Mouse (Mus musculus): ENCODE measurements around the gene Oit3. TPM values are rescaled to one million over a fixed set of nuclear protein-coding genes. Genes with fewer than 3 reads are reported as not detected.
"Not testable (repeated sequence)": the region's sequence is repeated elsewhere in the genome, so short reads cannot be mapped to it uniquely, and the experiment has no call there.

Oit3 gene
- polyA plus RNA-seq, 1 experiment, result 0.40 TPM

DNA sequence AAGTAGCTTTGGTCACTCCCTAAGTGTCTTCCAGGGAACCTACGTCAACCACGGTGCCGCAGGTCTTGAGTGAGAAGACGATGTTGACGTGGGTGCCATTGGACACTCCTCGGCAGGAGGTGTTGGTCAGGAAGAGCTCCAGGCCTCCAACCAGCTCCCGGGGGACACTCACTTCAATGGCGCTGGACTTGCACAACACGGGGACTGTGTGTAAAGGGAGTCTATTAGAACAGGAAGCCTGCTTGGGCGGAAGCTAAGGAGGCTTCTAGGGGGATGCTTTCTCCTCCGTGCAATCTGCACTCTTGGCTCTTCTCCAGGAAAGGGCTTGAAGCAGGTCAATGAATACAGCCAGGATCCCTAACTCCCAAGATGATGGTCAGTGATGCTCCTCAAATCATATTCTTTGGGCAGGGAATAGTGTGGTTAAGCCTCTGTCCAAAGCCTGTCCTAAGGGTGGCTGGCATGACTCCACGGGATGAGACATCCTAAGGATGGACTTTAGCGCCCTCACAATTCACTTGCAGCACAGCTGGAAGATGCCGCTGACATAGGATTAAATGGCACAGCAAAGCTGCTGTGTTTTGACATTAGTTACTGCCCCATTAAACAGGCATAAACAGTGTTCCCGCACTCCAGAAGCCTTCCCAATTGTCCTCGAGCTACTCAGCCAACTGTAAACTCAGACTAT lies 12.0 kb downstream of the Oit3 start:
- DNase-seq (ENCODE audit: low spot score), result no peak

DNA sequence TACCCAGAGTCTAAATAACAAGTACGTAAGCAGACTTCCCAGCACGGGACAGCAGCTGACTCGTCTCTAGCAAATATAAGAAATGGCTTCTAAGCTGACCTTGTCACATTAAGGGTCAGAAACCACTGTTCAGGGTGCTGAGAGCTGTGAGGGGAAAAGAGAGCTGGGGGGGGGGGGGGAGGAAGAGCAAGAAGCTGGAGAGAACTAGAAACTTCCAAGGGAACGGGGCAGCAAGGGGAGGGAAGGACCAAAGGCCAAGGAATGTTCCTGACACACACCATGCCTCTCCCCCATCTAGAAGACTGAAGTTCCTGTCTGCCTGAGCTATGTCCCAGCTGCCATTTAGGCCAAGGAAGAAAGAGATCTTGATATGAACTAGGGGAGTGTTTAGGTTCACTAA lies 15.2 kb downstream of the Oit3 start:
- DNase-seq (ENCODE audit: low spot score), result no peak

DNA sequence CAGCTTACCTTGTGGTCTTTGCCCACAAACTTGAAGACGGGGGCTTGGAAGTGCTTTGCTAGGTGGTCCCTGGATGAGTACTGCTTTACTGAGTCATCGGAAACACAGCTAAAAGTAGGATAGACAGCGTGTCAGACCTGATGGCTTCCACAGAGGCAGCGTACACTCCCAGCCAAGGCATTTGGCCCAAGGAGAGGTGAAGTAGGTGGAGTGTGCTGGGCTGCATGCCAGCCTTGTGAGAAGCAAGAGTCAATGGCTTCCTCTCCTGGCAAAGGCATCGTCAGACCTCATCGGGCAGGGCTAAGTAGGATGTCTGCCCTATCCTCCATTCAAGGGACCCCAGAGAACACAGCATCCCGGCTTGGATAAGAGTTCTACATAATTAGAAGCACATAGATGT lies 16.2 kb downstream of the Oit3 start:
- no peak for DNase-seq (ENCODE audit: low spot score)

DNA sequence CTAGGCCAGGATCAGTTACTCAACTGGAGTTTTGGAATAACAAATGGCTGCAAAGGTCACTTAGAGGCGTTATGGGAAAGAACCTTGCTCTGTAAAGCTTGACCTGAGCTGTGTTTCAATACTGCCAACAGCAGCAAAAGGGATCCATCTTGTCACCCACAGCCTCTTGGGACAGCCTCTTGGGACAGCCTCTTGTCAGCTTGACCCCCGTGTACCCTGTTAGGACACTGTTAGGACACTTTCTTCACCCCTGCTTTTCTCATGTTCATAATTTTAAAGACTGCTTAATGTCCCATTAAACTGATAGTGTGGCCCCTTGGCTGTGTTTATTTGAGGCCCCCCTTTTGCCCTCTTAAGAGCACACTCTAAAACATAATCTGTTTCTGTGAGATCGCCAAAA lies 17.1 kb downstream of the Oit3 start:
- DNase-seq (ENCODE audit: low spot score), result no peak

DNA sequence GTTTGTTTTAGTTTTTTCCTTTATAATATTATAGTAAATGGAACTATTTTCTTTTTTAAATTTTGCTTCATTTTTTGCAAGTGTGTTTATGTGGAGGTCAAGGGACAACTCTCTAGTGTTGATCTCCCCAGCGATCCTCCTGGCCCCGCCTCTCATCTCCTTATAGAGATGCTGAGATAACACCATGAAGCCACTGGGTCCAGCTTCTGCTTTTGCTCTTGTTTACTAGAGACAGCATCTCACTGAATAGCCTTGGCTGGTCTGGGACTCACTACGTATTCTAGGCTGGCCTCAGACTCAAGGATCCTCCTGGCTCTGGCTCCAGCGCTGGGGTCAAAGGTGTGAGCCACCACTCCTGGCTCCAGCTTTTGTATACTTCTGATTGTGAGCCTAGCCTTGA lies 22.1 kb downstream of the Oit3 start:
- no peak for DNase-seq (ENCODE audit: low spot score)

DNA sequence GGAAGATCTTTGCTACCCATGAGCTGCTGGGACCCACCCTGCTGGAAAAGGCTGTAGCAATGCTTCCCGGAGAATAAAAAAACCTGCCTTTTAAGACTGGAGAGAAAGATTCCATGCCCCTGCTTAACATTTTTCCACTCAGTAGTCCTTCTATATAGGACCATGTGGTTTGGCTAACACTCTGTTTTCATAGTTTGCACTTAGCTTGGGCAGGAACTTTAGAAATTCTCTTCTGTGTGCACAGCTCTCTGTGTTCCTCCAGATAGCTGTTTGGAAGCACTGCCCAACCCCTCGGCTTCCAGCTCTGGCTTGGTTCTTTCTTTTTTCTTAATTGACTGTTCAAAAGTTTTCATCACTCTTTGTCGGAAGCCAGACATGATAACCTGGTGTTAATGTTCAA lies 25.0 kb downstream of the Oit3 start:
- DNase-seq (ENCODE audit: low spot score), result no peak

DNA sequence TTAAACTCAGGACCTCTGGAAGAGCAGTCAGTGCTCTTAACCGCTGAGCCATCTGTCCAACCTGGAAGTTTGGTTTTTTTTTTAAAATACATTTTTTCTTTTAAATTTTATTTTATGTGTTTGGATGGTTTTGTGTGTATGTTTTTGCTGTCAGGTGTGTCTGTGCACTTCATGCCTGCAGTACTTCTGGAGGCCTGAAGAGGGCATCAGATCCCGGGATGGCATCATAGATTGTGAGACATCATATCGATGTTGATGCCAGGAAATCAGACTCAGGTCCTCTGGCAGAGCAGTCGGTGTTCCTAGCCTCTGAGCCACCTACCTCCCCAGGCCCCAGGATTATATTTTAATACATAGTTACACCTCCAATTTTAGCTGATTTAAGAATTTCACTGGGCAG lies 27.9 kb downstream of the Oit3 start:
- DNase-seq (ENCODE audit: low spot score), result no peak

DNA sequence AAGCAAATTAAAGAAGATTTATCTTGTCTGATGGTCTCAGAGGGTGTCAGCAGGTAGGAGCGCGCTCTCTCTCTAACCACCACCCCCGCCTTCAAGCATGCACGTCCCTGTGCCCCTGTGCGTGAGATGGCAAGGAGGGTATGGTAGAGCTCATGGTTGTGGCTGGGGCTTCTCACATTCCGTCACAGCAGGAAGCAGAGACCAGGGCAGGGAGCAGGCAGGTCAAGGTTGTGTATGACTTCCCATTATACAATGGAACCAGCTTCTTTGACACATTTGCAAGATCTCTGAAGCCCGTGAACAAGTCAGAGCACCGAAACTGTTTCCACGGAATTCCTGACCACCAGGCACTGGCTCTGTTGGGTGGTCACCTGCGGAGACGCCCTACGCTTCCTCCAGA lies 31.3 kb downstream of the Oit3 start:
- DNase-seq (ENCODE audit: low spot score), result no peak

DNA sequence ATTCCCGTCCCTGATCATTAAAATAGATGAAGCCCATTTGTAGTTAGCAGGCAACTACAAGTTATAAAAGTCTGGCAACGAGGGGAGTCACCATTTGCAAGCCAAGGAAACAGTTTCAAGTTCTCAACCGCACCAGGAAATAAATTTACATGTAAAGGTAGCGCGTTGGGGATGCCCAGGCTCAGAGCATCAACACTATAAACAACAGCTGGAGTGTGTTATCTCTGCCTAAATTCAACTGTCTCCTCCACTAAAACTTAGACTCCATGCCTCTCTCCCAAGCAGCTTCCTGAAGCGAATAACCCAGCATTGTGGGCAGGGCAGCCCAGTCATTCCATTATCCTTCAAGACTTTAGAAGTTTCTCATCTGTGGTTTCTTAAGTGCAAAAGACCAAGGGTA lies 33.1 kb downstream of the Oit3 start:
- DNase-seq (ENCODE audit: low spot score), result no peak

DNA sequence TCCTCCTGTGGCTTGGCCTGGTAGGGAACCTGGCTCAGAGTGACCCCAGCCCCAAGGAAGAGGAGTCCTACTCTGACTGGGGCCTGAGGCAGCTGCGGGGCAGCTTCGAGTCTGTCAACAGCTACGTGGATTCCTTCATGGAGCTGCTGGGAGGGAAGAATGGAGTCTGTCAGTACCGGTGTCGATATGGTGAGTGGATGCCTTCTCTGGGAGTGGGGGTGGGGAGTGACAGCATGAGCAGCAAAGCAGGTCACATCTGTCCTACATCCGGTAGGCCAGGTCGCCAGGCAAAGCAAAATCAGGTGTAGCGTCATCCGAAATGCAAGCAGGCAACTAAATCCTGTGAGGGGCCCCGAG lies 37.8 kb downstream of the Oit3 start:
- DNase-seq (ENCODE audit: low spot score), result no peak

DNA sequence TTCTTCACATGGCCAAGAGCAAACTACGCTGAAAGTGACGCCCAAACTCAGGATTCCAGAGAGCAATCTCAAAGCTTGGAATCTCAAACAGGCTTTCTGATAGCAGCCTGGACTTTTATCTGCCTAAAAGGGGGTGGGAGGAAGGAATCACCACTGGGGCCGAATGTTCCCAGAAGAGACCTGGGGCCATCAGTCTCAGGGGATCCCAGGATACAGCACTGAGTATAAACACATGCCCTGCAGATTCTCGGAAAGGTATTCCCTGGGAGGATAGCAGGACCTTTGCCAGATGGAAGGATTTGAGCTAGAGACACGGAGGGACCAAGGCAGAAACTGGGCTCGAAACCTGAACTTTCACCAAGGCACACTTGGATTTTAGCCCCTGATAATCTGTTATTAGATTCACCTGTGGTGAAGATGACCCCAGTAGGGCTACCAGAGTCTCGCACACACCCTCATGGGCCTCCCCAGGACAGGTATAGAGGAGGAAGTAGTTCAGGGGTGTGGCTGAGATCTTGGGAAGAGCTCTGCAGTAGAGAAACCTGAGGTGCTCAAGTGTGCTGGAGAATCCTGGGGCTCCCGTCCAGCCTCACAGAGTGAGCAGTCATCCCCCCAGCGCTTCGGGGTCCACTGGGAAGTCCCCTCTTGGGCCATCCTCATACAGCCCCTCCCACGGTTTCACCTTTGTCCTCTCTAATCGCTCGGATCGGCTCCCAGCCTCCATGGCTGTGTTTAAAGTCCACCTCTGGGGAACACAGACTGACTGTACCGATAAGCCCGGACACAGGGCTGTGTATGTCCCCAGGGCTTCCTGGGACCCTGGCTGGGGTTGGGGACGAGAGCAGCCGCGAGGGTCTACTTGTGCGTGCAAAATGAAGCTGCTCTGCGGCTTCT lies 38.4 kb downstream of the Oit3 start, which contains the start of gene Pla2g12b:
Gene Pla2g12b (plus strand): TSS at position 762 of the 894 bp plus-strand sequence.
- DNase-seq (ENCODE audit: low spot score), result no peak

DNA sequence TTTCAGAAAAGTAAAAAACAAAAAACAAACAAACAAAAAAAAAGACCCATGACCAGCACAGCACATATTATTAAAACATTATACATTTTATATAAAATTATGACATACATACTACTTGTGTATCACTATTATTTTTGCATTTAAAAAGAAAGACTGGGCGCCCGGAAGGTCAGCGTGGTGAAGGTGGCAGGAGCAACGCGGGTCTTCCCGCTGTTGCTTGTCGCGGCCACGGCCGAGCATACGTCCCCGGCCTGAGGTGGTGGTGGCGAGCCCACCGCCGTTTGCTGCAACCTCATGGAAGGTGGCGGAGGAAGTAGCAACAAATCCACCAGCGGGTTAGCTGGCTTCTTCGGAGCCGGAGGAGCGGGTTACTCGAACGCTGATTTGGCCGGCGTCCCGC lies 46.1 kb downstream of the Oit3 start, which contains the start of gene Gm10273:
Gene Gm10273 (plus strand): TSS at position 172 of the 400 bp plus-strand sequence.
- not testable (repeated sequence) for DNase-seq (ENCODE audit: low spot score)

DNA sequence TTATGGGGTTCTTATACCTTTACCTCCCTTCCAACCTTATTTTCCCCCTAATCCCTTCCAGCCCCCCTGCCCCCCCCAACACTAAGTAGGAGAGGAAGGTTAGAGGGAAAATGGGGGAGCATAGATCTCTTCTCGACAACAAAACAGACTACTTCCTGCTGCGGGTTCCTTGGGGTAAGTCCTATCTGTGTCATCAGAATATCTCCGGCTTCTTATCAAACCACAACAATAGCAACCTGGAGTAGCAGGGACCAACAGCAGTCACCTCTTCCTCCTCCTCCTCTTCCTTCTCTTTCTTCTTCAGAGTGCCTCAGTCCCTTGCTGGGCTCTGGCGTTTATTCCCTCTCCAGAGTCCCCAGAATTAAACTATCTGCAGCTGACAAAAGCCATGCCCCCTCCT lies 49.7 kb downstream of the Oit3 start:
- no peak for DNase-seq (ENCODE audit: low spot score)

DNA sequence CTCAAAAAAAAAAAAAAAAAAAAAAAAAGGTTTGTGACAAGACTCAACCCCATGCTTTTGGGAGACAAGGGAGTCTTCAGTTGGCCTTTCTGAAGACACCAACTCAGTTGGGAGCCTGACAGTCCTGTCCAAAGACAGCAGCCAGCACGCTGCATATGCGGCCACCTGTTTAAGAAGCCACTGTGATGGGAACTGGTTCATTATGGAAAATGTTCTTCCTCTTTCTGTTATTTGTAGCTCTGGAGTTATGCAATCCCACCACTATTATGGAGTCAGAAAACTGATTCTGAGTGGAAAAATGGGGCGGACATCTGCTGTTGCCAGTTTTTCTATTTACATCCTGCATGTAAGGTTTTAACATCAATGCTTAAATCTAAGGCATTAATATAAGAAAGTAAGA lies 51.9 kb downstream of the Oit3 start:
- no peak for DNase-seq (ENCODE audit: low spot score)

DNA sequence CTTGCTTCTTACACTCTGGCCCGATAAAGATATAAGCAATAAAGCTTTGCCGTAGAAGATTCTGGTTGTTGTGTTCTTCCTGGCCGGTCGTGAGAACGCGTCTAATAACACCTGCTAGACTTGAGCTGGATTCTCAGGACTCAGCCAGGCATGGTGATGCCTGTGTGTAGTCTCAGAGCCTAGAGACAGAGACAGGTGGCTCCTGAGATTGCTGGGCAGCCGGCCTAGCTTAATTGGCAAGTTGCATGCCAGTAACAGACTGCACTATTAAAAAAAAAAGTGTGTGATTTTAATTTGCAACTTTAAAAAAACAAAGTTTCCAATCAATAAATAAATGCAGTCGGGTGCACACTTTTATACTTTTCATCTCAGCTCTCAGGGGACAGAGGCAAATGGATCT lies 54.6 kb downstream of the Oit3 start:
- DNase-seq (ENCODE audit: low spot score), result no peak

DNA sequence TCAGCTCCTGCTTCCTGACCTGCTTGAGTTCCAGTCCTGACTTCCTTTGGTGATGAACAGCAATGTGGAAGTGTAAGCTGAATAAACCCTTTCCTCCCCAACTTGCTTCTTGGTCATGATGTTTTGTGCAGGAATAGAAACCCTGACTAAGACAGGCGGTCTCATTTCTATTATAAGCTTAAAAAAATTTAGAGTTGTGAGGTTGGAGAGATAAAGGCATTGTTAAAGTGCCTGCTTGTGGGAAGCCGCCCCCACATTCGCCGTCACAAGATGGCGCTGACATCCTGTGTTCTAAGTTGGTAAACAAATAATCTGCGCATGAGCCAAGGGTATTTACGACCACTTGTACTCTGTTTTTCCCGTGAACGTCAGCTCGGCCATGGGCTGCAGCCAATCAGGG lies 60.0 kb downstream of the Oit3 start:
- not testable (repeated sequence) for DNase-seq (ENCODE audit: low spot score)

DNA sequence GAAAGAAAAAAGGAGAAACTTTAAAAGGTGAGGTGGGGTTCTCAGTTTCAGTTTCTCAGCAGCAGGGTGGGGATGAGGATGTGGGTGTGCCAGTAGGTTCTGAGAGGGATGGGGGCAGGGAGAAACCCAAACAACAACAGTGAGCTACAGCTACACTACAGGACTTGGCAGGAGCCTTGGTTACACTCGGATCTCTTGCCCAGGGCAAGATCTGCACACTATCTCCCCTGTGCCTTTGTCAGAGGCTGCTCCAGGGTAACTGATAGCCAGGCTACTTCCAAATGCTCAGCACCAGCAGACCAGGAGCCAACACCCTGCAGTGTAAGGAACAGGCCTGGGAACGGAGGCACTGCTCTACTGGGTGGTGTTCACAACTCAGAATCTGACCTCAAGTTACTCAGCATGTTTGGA lies 61.2 kb downstream of the Oit3 start:
- no peak for DNase-seq (ENCODE audit: low spot score)

DNA sequence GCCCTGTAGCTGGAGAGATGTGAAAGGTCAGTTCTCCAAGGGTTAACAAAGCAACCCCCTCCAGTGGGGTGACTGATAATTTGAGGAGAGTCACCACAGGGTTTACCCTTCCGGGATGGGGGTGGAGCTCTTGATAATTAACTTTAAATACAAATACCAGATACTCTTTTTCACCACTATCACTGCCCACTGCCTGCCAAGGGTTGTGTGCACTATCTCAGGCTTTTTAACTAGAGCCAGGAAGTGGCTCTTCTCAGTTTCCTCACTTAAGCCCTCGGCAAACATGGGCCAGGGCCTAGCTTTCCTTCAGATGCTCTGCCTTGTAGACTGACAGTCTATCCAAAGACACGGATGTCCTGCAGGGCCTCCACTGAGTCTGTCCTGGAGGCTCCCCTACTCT lies 61.7 kb downstream of the Oit3 start:
- no peak for DNase-seq (ENCODE audit: low spot score)

DNA sequence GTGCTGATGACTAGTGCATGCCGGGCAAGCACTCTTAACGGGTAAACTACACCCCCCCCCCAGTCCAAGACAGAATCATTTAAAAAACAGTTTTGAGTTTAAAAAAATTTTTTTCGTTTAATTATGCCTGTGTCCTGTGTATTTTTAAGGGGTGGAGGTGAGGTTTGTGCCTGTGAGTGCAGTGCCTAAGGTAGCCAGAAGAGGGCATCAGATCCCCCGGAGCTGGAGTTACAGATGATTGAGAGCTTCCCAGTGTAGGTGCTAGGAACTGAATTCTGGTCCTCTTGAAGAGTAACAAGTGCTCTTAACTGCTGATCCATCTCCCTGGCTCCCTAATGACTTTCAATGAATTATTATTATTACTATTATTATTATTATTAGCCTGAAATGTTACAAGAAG lies 62.9 kb downstream of the Oit3 start:
- no peak for DNase-seq (ENCODE audit: low spot score)

DNA sequence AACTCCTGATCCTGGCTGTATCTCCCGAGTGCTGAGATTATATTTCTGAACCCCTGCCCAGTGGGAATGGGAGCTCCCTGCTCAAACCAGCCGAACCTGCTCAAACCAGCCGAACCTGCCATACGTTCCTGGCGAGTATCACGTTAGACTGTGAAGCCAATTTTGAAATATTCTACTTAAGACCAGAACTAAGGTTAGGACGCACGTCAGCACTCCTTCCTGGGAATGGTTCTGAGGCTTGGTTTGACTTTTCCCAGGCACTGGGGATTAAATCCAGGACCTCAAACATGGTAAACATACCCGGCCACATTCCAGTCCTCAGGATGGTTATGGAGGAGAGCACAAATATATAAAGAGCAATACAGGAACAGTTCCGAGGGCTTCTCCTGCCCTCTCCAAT lies 63.7 kb downstream of the Oit3 start:
- DNase-seq (ENCODE audit: low spot score), result no peak

Measured in urinary bladder, adult 2 months (tissue).